Mouse (Mus musculus) heart, adult 8-10 months (tissue): ENCODE measurements at regions not wholly inside any gene's neighbourhood (a gene's known extent, or its start where the extent isn't known, plus 50 kb on each side); places are given as distances from the start of the nearest gene placed in this dataset.

Experiments used
- DNase-seq: peaks from one replicate; pipeline ENCODE4 v3.0.0; 2022; ENCODE audit warnings: low spot score

DNA sequence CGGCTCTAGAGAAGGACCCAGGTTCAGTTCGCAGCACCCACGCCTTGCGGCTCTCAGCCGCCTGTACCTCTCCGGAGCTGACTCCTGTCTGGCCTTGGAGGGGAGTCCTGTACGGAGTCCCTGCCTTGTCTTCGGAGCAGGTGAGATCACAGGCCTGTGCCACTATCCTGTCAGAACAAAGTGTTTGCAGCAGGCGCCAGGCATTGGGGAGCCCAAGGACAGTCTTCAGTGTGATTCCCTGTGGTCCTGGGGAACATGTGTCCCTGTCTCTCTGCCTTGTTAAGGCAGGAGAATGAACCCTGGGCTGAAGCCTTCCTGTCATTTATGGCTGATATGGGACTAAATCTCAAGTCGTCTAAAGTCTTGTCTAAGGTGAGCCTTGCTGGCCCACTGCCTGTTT is 176.5 kb downstream of the Vrk1 start:
- no peak for DNase-seq

DNA sequence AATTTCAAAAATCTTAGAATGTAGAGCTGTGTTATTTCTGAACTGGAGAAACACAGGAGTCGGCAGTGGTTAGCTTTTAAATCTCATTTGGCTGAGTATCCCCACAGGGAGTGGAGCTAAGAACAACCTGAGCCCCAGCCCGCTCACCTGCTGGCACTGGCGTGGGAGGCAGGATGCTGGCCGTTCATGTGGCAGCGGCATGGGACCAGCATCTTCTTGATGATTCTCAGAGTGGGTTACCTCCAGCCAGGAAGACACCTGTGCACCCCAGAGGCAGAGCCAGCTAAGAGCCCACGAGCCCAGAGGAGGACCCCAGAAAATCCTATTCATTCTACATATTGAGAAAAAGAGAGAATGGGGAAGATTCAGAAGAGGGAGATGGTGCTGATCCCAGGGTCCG is 181.7 kb downstream of the Vrk1 start:
- no peak for DNase-seq

DNA sequence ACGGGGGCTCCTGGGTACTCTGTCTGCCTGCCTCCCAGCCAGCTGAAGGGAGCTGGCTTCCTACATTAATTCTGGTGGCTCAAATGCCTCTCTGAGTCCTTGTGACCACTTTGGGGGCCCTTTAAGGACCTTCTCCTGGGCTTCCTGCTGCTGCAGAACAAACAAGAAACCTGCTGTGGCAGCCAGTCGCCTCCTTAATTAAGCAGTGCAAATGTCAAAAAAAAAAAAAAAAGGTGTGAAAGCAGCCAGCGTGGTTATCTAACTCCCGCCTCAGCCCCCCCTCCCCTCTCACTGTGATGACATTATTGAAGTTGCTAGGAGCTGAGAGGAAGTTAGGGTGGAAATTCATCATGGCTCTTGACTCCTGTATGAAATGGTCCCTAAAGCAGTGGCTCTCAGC is 189.3 kb downstream of the Vrk1 start:
- DNase-seq: no peak

DNA sequence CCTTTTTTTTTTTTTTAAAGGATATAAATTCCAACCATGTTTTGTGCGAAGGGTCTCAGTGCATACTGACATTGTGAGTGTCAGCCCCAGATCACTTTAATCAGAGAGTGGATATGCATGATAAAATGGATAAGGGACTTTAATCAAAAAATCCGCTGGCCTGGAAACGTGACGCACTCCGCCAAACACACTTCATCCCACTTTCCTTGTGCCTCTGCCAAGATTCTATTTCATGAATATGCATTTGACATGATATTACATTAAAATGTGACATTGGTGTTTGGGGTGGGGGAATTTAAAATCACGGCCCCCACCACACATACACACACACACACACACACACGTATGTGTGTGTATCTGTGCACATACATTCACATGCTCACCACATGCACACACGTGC is 193.5 kb downstream of the Vrk1 start:
- DNase-seq: no peak

DNA sequence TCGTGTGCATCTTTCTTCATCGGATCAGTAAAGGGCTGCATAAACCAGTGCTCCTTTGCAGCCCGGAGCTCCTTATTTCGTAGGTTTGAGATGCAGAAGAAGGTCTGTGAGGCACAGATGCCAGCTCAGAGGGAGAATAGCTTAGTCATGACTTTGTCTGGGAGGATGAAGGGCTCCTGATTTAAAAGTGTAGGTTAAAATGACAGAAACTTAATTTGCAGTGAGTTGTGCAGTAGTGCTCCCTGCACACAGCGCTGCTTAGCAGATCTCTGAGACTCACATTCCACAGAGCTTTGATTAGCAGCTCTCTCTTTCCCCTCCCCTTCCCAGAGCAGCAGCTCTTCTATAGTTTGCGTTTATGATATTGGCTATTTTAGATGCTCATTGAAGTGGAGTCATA is 200.9 kb downstream of the Vrk1 start:
- no peak for DNase-seq

DNA sequence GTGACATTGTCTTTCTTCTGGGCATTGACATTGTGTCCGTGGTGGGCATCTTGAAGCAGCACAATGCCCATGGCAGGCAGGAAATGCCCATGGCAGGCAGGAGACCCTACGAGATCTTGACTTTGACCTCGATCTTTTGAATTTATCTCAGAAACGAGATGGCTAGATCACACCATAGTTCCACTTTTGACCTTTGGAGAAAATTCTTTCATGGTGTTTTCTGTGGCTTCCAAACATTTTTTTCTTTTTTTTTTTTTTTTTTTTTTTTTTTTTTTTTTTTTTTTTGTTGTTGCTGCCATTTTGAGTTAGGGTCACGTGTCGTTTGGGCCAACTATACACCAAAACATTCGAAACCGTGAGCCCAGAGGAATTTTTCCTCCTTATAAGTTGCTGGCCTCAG is 201.5 kb downstream of the Vrk1 start:
- DNase-seq: no peak

DNA sequence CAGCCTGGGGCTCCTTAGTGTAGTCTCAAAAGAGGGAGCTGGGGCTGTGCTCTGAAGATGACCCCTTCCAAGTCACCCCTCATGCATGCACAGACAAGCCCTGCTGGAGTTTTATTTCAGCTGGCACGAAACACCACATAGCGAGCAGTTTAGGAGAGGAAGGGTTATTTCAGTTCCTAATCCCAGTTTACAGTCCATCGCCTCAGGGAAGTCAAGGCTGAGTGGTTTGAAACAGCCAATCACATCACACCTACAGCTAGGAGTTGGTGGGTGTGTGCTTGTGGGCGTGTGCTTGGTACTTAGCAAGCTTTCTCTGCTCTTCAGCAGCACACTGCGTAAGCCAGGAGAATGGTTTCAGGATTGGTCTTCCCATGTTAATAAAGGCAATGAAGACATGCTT is 202.4 kb downstream of the Vrk1 start:
- no peak for DNase-seq

DNA sequence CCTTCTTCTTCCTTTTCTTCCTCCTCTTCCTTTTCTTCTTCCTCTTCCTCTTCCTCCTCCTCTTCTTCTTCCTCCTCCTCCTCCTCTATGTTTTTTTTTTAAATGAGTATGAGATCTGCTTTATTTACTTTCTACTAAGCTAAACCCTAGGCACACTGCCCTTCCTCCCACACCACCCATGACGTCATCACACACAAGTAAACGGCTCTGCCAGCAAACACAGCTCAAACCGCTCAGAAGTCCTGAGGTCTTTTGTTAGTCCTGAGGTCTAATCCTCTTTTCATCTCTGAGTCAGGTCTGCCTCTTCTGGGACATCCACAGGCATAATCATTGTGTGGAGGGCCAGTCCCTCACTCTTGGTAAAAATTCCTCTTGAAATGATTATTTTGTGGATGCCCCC is 210.0 kb downstream of the Vrk1 start:
- DNase-seq: no peak

DNA sequence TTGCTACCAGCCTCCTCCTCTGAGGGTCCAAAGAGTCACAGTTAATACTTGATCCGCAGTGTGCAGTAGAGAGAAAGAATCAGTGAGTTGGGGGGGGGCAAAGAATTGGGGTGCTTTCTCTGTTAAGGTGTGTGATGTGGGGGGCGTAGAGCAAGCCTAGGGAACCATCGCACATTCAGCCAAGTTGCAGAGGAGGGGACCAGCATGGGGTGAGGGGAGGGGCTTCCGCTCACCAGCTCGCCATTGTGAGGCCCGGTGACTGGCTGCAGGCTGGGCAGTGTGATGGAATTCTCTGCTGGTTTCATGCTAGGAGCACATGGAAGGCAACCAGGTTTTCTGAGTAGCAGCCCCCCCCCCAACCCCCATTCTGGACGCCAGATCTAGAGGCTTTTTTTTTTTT is 216.2 kb downstream of the Vrk1 start:
- no peak for DNase-seq

DNA sequence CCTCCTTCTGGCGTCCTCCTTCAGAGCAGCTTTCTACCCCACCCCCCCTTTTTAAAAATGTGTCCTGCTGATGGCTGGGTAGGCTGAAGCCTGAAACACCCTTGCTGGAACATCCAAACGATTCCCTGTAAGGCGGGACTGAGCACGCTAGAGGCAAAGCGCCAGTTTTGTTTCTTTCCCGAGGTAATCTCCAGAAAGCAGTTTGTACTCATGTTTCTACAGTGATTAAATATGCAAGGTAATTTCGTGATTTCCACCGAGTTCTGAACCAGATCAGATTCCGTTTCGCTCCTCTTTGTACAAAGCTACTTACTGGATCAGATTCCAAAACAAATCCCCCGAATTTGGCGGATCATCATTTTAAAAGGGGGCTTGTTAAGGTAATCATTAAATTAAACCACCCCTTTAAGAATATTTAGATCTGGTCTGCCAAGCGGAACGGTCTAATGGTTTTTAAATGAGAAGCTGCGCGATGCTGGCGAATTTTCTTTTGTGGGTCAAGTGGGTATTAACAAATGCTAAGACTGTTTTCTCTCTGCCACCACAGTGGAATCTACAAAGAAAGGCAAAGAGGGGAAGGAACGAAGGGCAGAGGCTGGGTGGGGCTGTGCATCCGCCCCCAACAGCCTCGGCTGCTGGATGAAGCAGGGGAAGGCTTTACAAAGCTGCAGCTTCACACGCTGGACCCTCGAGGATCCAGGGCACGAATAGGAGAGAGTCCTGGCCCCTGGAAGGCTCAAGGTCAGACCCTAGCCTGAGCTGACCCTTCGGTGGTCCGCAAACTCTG is 216.9 kb downstream of the Vrk1 start:
- DNase-seq: no peak

DNA sequence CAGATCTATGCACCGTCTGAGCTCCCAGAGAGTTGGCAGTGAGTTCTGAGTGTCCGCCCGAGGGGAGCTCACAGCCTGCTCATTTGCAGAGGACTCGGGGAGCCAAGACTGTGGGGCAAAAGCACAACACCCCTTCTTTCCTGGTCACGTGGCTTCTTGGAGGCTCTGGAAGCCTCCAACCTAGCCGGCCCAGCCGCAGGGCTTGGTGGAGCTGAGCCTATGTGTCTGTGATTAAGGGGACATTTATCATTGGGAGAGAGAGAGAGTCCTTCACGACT is 217.5 kb downstream of the Vrk1 start:
- no peak for DNase-seq

DNA sequence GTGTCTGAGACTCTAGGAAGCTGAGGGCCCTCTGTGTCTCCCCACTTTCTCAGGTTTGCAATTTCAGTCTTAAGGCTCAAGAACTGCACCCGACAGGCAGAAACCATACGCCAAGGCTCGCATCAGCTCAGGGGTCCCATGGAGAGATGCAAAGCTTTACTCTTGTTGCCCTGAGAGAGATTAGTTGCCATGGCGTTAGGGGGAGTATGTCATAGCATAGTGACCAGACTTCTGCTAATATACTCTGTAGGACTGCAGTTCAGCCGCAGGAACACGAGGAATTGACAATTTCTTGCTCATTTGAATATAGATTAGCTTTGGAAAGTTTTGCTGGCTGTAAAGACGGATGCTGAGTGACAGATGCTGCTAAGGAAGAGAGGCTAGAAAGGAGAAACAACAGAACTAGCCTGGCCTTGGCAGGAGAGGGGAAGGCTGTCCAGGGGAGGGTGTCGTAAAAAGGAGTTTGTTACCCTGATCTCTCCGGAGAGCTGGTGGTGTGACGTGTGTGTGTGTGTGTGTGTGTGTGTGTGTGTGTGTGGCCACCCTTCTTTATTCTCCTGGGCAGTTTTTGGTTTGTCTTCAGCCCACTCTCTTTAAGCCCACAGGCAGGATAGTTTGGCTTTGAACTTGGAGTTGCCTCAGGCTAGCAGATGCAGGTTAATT is 235.3 kb downstream of the Vrk1 start:
- DNase-seq: no peak

DNA sequence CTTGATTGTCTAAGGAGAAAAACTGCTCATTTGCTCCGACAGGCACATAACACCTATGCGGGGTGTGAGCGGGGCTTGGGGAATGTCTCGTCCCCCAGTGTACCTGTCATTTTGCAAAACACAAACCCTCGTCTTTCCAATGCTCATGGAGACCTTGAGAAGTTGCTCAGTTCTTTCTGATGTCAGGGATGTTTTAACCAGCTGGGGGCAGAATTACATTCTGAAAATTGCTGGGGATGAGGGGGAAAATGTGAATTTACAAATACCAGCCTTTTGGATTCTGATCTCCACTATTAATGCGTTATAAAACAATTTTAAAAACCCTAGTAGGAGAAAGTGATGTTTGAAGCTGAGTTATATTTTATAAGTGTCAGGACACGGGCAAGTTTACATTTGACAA is 263.6 kb downstream of the Vrk1 start:
- no peak for DNase-seq

DNA sequence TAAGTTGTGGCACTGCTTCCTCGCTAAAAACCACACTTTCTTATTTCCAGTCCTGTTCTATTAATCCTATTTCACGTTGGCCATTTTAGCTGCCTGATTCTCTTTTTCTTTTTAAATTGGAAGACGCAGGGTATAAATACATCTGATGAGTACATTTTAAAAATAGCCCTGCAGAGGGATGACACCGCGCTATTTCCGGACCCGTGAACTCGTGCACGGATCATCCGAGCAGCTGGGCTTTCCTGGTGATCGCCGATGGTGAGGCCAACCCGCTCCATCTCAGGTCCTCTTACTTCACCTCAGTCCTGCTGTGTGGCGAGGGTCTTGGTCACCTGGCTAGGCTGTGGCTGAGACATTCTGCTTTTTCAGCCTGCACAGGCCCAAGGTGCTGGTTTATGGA is 267.9 kb downstream of the Vrk1 start:
- peak; percentile 2 for DNase-seq

DNA sequence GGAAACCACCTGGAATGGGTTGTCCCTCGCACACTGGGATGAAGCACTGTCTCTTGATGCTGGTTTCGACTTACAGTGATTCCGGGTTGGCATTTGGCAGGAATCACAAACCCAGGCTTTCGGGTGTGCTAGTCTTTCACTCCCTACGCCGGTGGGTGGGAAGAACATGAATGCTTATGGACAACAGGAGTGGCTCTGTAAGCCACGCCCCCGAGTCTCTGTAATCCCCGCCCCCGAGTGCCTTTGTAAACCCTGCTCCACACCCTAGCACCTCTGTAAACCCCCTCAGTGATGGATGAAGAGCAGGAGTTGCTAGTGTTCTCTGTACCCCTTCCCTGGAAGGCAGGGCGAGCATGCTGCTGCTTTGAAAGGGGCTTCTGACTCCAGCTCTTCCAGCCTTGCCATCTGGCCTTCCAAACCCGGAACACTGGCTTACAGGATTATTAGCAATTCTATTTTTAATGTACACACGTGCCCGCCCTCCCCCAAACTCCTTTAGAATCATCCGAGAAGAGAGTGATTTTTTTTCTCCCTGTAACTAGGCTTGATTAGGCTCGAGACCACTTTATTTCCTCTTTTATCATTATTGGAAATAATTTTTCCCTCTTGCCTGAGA is 272.6 kb downstream of the Vrk1 start:
- no peak for DNase-seq

DNA sequence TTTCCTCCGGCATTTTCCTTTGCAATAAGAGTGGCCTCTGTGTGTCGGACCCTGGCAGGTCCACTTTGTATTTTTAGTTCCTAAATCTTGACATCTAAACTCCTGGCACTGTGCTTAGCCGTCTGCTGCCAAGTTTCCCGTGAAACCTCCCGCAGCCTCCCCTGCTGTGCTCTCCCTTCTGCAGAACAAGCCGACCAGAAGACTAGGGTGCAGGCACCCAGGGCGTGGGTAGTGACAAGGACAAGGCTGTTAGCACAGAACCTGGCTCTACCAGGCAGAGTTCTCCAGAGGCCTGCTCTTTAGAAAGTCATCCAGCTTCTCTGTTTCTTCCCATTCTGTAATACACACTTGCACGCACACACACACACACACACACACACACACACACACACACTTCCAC is 274.8 kb downstream of the Vrk1 start:
- DNase-seq: no peak

DNA sequence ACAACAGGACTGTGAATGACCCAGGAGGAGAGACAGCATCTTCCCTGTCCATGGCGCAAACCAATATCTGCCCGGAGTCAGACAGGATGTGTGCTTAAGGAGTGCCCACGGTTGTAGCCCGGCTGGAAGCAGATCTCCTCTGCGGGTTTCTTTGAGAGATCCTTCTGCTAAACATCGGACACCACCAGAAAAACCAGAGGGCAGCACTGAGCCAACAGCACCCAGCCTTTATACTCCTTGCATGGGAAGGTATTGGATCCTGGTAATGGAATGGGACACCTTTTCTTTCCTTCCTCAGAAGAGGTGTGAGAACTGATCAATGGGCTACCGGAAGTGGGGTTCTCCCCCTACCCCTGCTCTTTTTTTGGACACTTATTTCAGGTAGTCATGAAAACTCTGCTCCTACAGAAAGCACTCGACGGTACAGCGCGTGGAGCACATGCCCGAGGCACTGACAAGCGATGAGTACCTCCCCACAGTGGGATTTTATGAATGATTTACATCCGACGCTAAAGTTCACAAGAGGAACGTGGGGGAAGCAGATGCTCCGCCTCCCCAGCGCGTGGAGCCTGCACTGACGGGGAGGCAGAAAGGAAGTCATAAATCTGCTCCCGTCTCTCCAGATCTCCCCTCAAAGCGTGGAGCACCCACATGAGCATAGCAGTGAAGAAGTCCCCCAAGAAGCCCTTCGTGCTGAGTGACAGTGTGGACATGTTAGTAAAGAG is 278.9 kb downstream of the Vrk1 start:
- DNase-seq: no peak

DNA sequence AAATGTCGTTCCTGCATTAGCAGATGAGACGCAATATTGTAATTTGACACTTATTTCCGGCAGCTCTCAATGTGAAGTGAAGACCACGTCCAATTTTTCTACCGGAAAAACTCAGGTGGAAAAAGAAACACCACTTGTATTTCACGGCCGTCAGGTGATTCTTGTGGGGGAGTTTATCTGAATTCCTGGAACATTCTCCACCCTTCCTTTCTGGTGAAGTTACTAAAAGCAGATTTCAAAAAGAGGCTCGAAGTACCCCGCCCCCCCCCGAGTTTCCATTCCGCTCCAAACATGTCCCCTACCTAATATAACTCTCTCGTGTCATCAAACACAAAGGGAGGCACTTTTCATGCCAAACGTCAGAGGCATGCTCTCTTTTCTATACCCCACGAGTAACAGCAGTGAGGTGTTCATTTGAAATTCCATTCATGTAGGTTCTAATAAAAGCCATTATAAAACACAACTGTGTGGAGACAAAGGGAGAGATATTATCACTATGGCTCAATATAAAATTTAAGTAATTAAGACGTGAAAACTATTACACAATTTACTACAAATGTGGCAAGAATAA is 281.5 kb downstream of the Vrk1 start:
- no peak for DNase-seq

DNA sequence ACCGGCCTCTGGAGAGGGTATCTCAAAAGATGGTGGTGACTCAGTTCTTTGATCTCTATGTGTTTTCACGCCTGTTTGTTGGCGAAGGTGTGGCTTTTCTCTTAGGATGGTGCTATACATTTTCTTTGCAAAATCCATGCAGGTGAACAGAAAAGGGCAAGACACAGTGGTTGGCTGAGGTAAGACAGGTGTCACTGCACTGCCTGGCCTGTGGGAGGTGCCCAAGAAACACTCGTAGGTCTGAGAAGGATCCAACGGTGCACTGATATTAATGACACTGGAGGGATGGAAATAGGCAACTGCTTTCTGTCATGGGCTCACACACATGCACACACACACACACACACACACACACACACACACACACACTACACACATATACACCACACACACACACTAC is 283.1 kb downstream of the Vrk1 start:
- no peak for DNase-seq

DNA sequence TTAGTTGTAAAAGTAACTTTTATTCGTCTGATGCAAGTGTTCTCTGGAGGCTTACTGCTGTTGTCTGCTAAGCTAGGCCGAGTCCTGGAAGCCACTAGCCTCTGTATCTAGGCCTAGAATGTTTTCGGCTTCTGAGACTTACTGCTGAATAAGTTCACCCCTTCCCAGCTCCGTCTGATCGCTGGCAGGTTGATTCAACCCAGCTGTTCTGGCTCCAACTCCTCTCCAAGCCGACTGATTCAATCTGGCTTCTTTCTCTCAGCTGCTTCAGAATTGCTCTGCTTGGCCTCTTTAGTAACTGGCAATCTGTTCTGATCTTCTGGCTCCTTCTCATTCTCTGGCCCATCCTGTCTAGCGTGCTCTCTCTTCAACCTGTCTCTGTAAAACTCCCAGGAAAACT is 285.6 kb downstream of the Vrk1 start:
- no peak for DNase-seq

DNA sequence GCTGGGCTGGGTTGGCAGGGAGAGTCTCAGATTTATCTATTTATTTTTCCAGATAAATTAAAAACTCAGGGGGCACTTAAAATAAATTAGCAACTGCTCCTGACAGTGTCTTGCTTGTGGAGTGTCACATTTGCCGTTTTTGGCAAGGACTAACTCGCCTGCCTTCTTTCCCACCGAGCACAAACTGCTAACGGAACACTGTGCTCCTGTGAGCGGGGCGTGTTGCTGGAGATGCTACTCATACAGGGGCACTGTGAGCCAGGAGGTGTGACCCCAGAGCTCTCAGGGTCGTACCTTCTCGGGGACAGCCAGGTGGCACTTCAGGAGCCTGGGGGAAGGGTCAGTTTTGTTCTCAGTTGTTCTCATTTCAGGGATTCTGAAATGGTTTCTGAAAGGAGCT is 292.6 kb downstream of the Vrk1 start:
- DNase-seq: no peak

DNA sequence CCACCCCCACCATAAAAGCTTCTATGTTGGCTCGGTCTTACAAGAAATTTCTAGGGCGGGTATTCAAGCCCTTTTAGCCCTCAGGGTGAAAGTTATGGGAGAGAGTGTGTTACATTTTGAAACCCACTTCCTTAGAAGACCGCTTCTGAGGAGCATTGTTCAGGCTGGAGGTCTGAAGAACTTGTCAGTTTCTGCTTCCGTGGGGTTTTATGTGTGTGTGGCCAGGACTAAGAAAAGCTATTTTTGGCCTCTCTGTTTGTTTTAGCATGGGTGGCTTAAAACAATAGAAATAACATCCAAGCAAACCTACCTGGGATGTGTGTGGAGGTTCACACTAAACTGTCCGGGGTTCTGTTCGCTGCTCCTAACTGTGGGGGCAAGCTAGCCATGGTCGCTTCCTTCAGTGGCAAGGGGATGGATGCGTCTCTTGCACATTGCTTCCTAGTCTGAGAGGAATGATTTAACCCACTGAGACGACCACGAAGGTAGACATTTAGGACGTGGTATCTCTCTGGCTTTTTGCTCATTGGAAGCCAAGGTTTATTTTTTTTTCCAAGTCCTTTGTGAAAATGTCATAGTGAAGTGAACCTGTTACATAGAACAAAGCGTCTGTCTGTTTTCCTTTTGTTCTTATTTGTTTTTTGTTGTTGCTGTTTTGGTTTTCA is 298.4 kb downstream of the Vrk1 start:
- DNase-seq: no peak
